Mouse (Mus musculus) kidney, embryonic 14.5 days (tissue): ENCODE results near the gene Espnl. TPM values are rescaled to one million over a fixed set of nuclear protein-coding genes. Genes with fewer than 3 reads are reported as not detected.

ENCODE experiments used
- ATAC-seq: fragments of 200-750 bp; cut with Nextera tagmentation; 2 replicates; pipeline ENCODE4 v1.8.0; 2017; ENCODE audit warnings: moderate number of reproducible peaks, mild to moderate bottlenecking, moderate TSS enrichment, moderate library complexity; ENCODE audit not compliant: low FRiP score, low TSS enrichment
- H3K27ac ChIP-seq: fragments of 300-500 bp; sonication (generic); 2 replicates; pipeline ENCODE4 v1.5.1; 2014; ENCODE audit warnings: low read depth, mild to moderate bottlenecking, low read length, moderate library complexity, mixed read lengths
- H3K27me3 ChIP-seq: fragments of 300-500 bp; sonication (generic); 2 replicates; pipeline ENCODE4 v1.6.1; 2014; ENCODE audit warnings: mild to moderate bottlenecking, low read length; ENCODE audit not compliant: control insufficient read depth, insufficient read depth
- H3K36me3 ChIP-seq: fragments of 300-500 bp; sonication (generic); 2 replicates; pipeline ENCODE4 v1.6.1; 2014; ENCODE audit warnings: low read length, mixed read lengths; ENCODE audit not compliant: control insufficient read depth, insufficient read depth
- H3K4me1 ChIP-seq: fragments of 300-500 bp; sonication (generic); 2 replicates; pipeline ENCODE4 v1.6.1; 2014; ENCODE audit warnings: low read length, mixed read lengths; ENCODE audit not compliant: control insufficient read depth, insufficient read depth
- H3K4me2 ChIP-seq: fragments of 300-500 bp; sonication (generic); replicated peaks from 2 replicates; pipeline ENCODE4 v1.6.1; 2014; ENCODE audit warnings: low read depth, mild to moderate bottlenecking, low read length
- H3K4me3 ChIP-seq: fragments of 300-500 bp; sonication (generic); 2 replicates; pipeline ENCODE4 v1.5.1; 2014; ENCODE audit warnings: mild to moderate bottlenecking, low read length
- H3K9ac ChIP-seq: fragments of 300-500 bp; sonication (generic); 2 replicates; pipeline ENCODE4 v1.6.1; 2014; ENCODE audit warnings: low read depth, mild to moderate bottlenecking, low read length, moderate library complexity
- H3K9me3 ChIP-seq: fragments of 300-500 bp; sonication (generic); 2 replicates; pipeline ENCODE4 v1.6.1; 2016; ENCODE audit warnings: low read length; ENCODE audit not compliant: control insufficient read depth
- WGBS: fragments of 180-500 bp; shearing (Covaris S2); extraction: QIAGEN DNeasy Blood & Tissue Kit; methylation state at CpG from one replicate; pipeline ENCODE4 v1.1.7; 2014; 5-methylcytosine and 5-hydroxymethylcytosine counted together
- polyA plus RNA-seq: library from polyadenylated mRNA; unstranded; fragments of >200 nt; fragmentation: Nextera tagmentation; extraction: Ambion mirVana; gene quantifications from 2 replicates; pipeline ENCODE4 v1.2.1, GENCODE M21; 2014

Gene Espnl
- polyA plus RNA-seq, 1 experiment from 2014 or later = not detected

DNA sequence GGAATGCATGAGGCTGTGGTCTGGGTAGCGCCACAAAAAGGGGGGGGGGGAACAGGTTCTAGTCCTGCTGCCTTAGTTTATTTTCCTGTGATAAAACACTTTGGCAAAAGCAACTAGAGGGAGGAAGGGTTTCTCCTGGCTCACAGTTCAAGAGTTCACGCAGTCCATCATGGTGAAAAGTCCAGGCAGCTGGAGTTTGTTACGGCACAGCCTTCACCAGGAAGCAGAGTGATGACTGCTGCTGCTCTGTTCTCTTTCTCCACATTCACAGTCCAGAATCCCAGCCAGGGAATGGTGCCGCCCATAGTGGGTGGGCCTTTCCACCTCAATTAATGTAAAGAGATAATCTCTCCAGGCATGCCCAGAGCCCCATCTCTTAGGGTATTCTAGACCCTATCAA, 9.6 kb upstream of the Espnl start:
- no peak overlapping the region for H3K27ac ChIP-seq
- no peaks in the 10 kb centered on the region for H3K27me3 ChIP-seq
- no peaks in the 10 kb centered on the region for H3K9me3 ChIP-seq
- ATAC-seq = no peak
- peaks cover 24% of the 10 kb centered on the region for H3K36me3 ChIP-seq
- H3K4me1 ChIP-seq = 0 out of 2 replicates have a peak, but pooled peaks cover 4% of the 10 kb centered on the region
- no peak overlapping the region for H3K9ac ChIP-seq
- no peak overlapping the region for H3K4me3 ChIP-seq
- WGBS = 79% methylated on average over 4 of the region's 4 CpGs
- H3K4me2 ChIP-seq = no peak overlapping the region

GRCm38 (mm10) chr1:91313251-91313650, 8.6 kb upstream of the Espnl start:
- Histone ChIP-seq H3K27me3 (no peaks in the 10 kb centered on the region), H3K9me3 (no peaks in the 10 kb centered on the region), H3K4me1 (0 out of 2 replicates have a peak, but pooled peaks cover 4% of the 10 kb centered on the region), H3K36me3 (peaks cover 22% of the 10 kb centered on the region), H3K27ac (no peak overlapping the region), H3K4me3 (no peak overlapping the region), H3K9ac (no peak overlapping the region), H3K4me2 (no peak overlapping the region)
- WGBS = 55% methylated on average over 5 of the region's 5 CpGs
- ATAC-seq = no peak

DNA sequence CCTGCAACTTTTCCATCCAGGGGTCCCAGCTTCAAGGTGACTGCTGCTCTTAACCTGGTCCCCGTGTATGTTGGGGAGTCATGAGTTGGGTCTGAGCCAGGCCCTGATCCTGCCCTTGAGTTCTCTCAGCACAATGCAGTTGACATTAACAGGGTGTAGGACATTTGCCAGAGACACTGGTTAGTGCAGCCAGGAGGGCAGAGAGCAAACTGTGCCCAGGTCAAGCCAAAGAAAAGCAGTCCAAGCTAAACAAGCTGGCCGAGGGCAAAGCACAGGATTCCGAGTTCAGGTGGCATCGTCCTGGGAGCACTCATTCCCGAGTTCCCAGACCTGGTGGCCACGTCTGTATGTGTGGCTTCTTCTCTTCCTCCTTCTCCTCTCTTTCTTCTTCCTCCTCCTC, 4.2 kb upstream of the Espnl start:
- 84% methylated on average over 6 of the region's 6 CpGs for WGBS
- no peaks in the 10 kb centered on the region for H3K9me3 ChIP-seq
- 0 out of 2 replicates have a peak, but pooled peaks cover 4% of the 10 kb centered on the region for H3K4me1 ChIP-seq
- no peak overlapping the region for H3K9ac ChIP-seq
- no peak overlapping the region for H3K27ac ChIP-seq
- no peaks in the 10 kb centered on the region for H3K27me3 ChIP-seq
- H3K4me2 ChIP-seq = no peak overlapping the region
- no peak for ATAC-seq
- H3K36me3 ChIP-seq = no peaks in the 10 kb centered on the region
- H3K4me3 ChIP-seq = no peak overlapping the region

DNA sequence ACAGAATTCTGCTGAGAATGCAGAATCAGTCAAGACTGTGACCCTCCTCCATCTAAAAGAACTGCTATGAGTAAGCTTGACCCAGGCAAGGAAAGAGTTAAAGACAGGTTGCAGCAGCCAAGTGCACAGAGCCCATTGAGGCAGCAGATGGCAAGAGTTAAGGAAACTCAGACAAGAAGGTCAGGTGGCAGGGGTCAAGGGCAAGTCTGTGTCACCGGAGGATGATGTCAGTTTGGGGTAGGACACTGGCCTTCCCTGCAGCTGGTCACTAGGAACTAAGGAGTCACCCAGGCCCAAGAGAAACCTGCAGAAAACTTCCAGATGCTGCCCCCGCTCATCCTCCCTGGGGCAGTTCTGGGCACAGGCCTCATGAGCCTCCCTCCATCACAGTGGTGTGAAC, 2.8 kb downstream of the Espnl start:
- no peak overlapping the region for H3K27ac ChIP-seq
- WGBS = 59% methylated on average over 2 of the region's 2 CpGs
- H3K9ac ChIP-seq = no peak overlapping the region
- no peaks in the 10 kb centered on the region for H3K4me1 ChIP-seq
- no peak overlapping the region for H3K4me2 ChIP-seq
- no peak overlapping the region for H3K4me3 ChIP-seq
- no peaks in the 10 kb centered on the region for H3K9me3 ChIP-seq
- no peaks in the 10 kb centered on the region for H3K27me3 ChIP-seq
- ATAC-seq = no peak
- no peaks in the 10 kb centered on the region for H3K36me3 ChIP-seq

DNA sequence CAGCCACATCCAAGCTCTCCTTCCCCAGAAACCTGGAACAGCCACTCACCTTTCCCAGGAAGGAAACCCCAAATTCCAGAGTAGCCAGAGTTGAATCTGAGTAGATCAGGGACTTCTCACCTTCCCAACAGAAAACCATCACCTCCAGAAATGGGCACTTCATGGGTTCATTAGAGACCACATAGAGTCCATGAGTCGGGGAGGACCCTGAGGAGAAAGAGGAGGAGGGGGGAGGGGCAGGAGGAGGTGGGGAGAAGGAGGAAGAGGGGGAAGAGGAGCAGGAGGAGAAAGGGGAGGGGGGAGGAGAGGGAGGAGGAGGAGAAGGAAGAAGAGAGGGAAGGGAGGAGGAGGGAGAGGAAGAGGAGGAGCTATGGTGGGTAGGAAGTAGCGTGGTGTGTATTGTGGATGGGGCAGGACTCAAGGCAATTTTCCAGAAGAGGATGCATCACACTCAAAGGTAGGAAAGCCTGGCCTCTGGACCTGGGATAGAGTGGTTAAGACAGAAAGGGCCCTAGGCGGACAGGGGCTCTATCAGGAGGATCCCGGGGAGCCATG, 3.7 kb downstream of the Espnl start:
- Histone ChIP-seq H3K4me2 (no peak overlapping the region), H3K9me3 (no peaks in the 10 kb centered on the region), H3K4me1 (no peaks in the 10 kb centered on the region), H3K27me3 (no peaks in the 10 kb centered on the region), H3K27ac (no peak overlapping the region), H3K9ac (no peak overlapping the region), H3K4me3 (no peak overlapping the region), H3K36me3 (no peaks in the 10 kb centered on the region)
- WGBS = 71% methylated on average over 4 of the region's 4 CpGs
- no peak for ATAC-seq

- no peak overlapping the region for H3K27ac ChIP-seq
- H3K4me1 ChIP-seq = no peaks in the 10 kb centered on the region
- H3K4me3 ChIP-seq = no peak overlapping the region
- H3K27me3 ChIP-seq = no peaks in the 10 kb centered on the region
- H3K9me3 ChIP-seq = no peaks in the 10 kb centered on the region
- H3K4me2 ChIP-seq = no peak overlapping the region
- H3K9ac ChIP-seq = no peak overlapping the region
- H3K36me3 ChIP-seq = no peaks in the 10 kb centered on the region
- 65% methylated on average over 4 of the region's 4 CpGs for WGBS
- no peak for ATAC-seq
Observed at GRCm38 (mm10) chr1:91332102-91332501, 10.2 kb downstream of the Espnl start.

DNA sequence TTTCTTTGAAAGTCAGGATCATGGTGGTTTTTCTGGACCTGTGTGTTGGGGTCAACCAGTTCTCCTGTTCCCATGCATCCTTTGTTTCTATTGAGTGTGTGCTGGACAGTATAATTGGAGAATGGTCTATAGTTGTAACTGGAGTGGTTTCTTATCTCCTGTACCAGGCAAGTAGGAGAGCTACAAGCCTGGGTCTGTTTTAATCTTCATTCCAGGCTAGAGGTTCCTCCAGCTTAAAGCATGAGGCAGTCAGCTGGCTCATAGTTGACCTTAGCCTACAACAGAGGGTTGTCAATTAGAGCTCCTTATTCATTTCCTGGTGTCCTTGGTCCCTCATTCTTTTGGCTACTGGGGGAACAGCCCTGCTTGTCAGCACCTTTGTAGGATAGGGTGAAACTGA, 11.7 kb downstream of the Espnl start:
- Histone ChIP-seq H3K36me3 (no peaks in the 10 kb centered on the region), H3K27me3 (no peaks in the 10 kb centered on the region)

DNA sequence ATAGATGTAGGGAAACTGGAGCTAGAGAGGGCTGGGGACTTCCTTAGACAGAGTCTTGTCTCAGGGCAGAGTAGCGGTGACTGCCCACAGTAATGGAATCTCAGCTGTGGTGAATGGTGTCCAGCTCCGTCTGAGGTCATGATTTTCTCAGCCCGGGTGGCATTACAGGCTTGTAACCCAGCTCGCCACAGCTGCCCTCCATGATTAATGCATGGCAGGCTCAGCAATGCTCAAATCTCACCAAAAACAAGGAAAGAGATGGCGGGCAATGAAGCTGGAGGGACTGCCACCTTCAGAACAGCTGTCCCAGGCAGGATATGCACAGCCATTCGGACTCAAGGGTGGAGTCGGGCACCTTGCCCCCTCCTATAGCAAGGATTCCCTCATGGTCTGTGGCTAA, 15.5 kb downstream of the Espnl start:
- H3K36me3 ChIP-seq = no peaks in the 10 kb centered on the region
- H3K4me2 ChIP-seq = no peak overlapping the region
- no peaks in the 10 kb centered on the region for H3K4me1 ChIP-seq
- no peak overlapping the region for H3K4me3 ChIP-seq
- WGBS = 86% methylated on average over 7 of the region's 7 CpGs
- peaks cover 2% of the 10 kb centered on the region; the same call in 1 of the 2 replicates for H3K27me3 ChIP-seq
- H3K9ac ChIP-seq = no peak overlapping the region
- H3K27ac ChIP-seq = no peak overlapping the region
- ATAC-seq = no peak
- no peaks in the 10 kb centered on the region for H3K9me3 ChIP-seq

More for the DNA sequence above, 11.7 kb downstream of the Espnl start:
- no peak overlapping the region for H3K4me2 ChIP-seq
- H3K9ac ChIP-seq = no peak overlapping the region
- no peak overlapping the region for H3K4me3 ChIP-seq
- no peak for ATAC-seq
- H3K4me1 ChIP-seq = no peaks in the 10 kb centered on the region
- H3K9me3 ChIP-seq = no peaks in the 10 kb centered on the region
- H3K27ac ChIP-seq = no peak overlapping the region

DNA sequence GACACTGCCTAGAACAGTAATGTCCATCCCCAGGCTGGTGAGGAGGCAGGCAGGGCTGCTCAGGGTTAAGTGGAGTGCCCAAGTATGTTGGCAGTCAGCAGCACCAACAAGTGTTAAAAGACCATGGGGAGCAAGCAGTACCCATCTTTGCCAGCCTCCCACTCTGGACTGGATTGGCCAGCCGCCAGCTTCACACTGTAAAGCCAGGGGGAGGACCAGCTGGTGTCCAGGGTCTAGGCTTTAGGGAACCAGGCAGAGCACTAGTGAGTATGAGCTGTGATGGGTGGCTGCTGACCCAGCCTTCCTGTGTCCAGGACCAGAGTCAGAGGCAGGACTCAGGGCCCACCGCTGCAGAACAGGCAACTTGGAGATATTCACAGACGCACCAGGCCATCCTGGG, 22.1 kb downstream of the Espnl start:
- Histone ChIP-seq H3K4me1 (no peaks in the 10 kb centered on the region), H3K4me3 (no peak overlapping the region), H3K9me3 (no peaks in the 10 kb centered on the region), H3K36me3 (no peaks in the 10 kb centered on the region), H3K4me2 (no peak overlapping the region), H3K9ac (no peak overlapping the region), H3K27ac (no peak overlapping the region), H3K27me3 (peaks cover 40% of the 10 kb centered on the region)
- ATAC-seq = no peak
- 91% methylated on average over 3 of the region's 3 CpGs for WGBS
